Mouse (Mus musculus) cerebellum, postnatal 14 days (tissue): ENCODE measurements around the gene Smpd2.
A peak's percentile ranks its signal among the peaks of the same experiment; 100 is the strongest.

Experiments
- DNase-seq, 2 experiments: peaks; one replicate each; pipeline ENCODE4 v3.0.0; 2021; ENCODE audit warnings: mixed read lengths in 2 of 2

The Smpd2 gene

GRCm38 (mm10) chr10:41486506-41487170 lies 3.5 kb downstream of the Smpd2 start:
- DNase-seq = peak in 1 of 2 experiments; percentile 11

GRCm38 (mm10) chr10:41485778-41486177 lies 4.4 kb downstream of the Smpd2 start:
- DNase-seq = no peak

DNA sequence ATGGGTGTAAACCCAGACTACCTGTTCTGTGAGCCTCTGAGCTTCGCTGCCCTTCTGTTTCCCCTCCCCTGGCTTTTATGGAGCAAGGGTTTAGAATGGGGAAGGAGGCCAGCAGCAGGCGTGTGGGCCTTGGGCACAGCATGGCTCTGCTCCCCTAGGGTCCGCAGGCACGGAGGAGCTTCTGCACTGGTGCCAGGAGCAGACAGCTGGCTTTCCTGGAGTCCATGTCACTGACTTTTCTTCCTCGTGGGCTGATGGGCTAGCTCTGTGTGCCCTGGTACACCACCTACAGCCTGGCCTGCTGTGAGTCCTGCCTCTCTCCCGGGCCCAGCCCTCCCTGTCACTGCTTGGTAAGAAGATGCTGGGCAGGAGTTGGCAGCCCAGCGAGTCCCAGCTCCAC lies 7.7 kb downstream of the Smpd2 start:
- DNase-seq = peak in 1 of 2 experiments; percentile 21

DNA sequence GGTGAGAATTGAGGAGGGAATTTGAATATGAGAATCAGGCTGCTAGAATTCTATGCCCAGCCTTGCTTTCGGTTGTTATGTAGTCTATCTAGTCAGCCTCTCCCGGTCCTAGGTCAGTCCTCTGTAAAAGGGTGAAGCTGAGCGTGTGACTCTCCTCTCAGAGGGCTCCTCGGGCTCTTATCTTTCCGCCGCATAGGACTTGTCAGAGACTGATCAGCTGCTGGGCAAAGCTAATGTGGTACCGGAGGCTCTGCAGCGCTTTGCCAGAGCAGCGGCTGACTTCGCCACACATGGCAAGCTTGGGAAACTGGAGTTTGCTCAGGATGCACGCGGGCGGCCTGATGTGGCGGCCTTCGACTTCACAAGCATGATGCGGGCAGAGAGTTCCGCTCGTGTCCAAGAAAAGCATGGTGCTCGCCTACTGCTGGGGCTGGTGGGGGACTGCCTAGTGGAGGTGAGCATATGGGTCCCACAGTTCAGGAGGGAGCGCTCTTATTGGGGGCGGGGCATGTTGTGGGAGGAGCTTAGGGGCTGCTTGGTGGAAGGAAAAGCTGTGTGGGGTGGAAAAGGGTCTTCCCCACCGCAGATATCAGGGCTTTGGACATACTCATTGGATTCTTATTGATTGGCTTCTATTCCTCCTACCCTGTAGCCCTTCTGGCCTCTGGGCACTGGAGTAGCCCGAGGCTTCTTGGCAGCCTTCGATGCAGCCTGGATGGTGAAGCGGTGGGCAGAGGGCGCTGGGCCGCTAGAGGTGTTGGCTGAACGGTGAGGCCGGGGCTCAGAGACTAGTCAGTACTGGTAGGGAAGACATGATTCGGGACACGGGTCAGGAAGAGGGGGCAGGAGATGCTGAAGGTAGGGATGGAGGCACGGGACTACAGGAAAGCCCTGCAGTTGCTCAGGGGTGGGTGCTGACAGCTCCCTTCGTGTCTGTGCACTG lies 9.0 kb downstream of the Smpd2 start:
- DNase-seq = peak in 1 of 2 experiments; percentile 12

- DNase-seq = no peak
Observed at GRCm38 (mm10) chr10:41479961-41480360, 10.2 kb downstream of the Smpd2 start.

- peak in 1 of 2 experiments; percentile 39 for DNase-seq
Observed at GRCm38 (mm10) chr10:41477278-41478181, 12.6 kb downstream of the Smpd2 start.

- no peak for DNase-seq
Observed at GRCm38 (mm10) chr10:41477018-41477277, 13.2 kb downstream of the Smpd2 start.

- DNase-seq = peak in 1 of 2 experiments; percentile 31
Observed at GRCm38 (mm10) chr10:41476171-41477017, 13.8 kb downstream of the Smpd2 start, which contains the start of gene Mical1. Mical1 (plus strand) TSS chr10:41476314.

GRCm38 (mm10) chr10:41474981-41475391 lies 15.2 kb downstream of the Smpd2 start:
- no peak for DNase-seq

DNA sequence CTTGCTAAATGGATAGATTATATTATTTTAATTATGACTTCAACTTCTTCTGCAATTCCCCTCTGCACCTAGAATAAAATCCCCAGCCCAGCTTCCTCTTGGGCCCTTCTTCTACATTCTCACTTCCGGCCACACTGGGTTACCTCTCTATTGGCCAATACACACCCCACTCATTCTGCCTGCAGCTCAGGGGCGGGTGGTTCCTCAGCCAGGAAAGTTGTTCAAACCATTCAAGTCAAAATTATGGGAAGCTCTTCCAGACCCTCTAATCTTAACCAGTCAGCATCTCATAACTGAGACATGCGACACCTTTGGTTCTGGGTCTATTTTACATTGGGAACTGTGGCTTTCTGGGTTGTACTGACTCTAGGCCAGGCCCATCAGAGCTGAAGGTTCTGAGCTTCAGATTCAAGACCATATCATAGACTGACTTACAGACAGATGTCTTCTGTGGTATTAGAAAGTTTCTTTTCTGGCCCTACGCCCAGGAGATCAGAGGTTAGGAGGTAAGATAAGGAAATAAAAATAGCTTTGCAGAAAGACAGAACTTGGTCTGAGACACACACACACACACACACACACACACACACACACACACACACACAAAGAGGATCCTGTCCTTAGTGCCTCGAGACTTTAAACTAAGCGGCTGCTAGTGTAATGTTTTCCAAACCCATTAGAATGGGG lies 16.2 kb downstream of the Smpd2 start:
- DNase-seq = no peak

GRCm38 (mm10) chr10:41472962-41473481 lies 17.1 kb downstream of the Smpd2 start:
- no peak for DNase-seq

GRCm38 (mm10) chr10:41472534-41472933 lies 17.6 kb downstream of the Smpd2 start:
- DNase-seq = no peak

GRCm38 (mm10) chr10:41470693-41471092 lies 19.5 kb downstream of the Smpd2 start:
- DNase-seq = no peak

GRCm38 (mm10) chr10:41467325-41467724 lies 22.8 kb downstream of the Smpd2 start:
- DNase-seq = no peak

- DNase-seq = peak in 1 of 2 experiments; percentile 24
Observed at GRCm38 (mm10) chr10:41464401-41464955, 25.7 kb downstream of the Smpd2 start.

- no peak for DNase-seq
Observed at GRCm38 (mm10) chr10:41461057-41461722, 29.0 kb downstream of the Smpd2 start.

GRCm38 (mm10) chr10:41460501-41460900 lies 29.7 kb downstream of the Smpd2 start:
- DNase-seq = no peak

- DNase-seq = no peak
Observed at GRCm38 (mm10) chr10:41459990-41460389, 30.2 kb downstream of the Smpd2 start.

DNA sequence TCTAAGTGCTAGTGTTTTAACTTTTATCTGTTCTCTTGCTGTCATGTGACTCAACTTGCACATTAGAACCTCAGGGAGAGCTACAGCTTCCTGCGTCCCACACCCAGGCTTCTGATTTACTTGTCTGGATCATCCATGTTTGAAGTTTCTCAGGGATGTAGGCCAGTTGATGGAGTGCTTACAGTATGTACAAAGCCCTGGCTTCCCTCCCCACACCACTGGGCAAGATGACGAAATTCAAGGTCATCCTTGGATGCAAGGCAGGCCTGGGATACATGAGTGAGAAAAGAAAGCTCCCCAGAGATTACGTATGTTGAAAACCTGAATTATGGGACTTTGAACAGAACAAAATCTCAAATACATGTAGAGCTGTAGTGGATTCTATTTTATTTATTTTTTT lies 37.4 kb downstream of the Smpd2 start:
- DNase-seq = no peak

GRCm38 (mm10) chr10:41451656-41452055 lies 38.5 kb downstream of the Smpd2 start:
- no peak for DNase-seq
